Mouse (Mus musculus): ENCODE results near the gene Gm1113. TPM values are rescaled to one million over a fixed set of nuclear protein-coding genes. Genes with fewer than 3 reads are reported as not detected.

Gene Gm1113
- not detected for total RNA-seq (2021)
- long read RNA-seq, experiment 1, result 0 reads
- long read RNA-seq, experiment 2, result 0 reads

DNA sequence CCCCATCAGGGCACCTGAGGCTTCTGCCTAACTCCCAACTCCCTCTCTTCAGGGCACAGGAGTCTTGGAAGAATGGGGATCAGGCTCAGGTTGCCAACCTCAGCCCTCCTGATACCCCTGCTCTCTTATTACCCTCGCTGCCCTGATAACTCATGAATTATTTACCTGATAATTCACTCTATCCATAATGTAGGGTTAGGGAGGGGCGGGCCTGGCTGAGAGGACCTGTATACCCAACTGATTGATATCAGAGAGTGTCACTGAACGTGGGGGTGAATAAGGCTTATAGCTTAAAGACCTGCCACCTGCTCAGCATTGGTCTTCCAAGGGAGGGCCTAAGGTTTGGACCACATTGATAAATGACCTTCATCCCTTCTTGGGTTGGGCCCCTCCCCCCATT, at the start of gene Gm1113:
TSS of gene Gm1113 (minus strand) at position 101 of the 400 bp plus-strand sequence.
- H3K4me3 ChIP-seq, result no peak within 1 kb of the TSS
- no peak for TF ChIP-seq CTCF (IDR thresholded peaks at IDR 0.05)
- no peak for DNase-seq (ENCODE audit: extremely low spot score in 1 of 2, low spot score in 2 of 2)
- intact Hi-C loops (cut with DNase I), result no loop called here
- no peak within 1 kb of the TSS for H3K27ac ChIP-seq

DNA sequence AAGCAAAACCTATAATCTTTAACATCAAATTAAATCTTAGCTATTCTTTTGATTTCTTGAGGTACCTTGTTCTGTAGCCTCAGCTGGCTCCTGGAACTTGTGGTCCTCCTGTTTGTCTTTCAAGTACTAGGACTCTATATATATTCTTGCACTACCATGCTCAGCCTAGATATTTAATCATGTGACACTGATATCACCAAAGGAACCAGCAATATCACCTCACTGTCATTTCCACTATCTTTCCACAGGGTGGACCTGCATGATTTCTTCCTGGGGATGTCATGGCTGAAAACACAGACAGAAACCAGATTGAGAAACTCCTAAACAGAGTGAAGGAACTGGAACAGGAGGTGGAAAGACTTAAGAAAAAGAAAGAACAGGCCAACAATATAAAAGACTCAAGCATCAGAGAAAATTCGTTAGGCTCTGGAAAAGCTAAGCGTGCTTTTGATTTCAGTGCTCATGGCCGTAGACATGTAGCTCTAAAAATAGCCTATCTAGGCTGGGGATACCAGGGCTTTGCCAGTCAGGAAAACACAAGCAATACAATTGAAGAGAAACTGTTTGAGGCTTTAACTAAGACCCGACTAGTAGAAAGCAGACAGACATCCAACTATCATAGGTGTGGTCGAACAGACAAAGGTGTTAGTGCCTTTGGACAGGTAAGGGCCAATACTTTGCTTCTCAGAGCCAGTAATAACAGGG, 46.6 kb upstream of the Gm1113 start:
- TF ChIP-seq CTCF (IDR thresholded peaks at IDR 0.05), result no peak
- Histone ChIP-seq H3K4me3 (no peak overlapping the region), H3K27ac (no peak overlapping the region)
- intact Hi-C loops (cut with DNase I), result no loop called here
- no peak for DNase-seq (ENCODE audit: extremely low spot score in 1 of 2, low spot score in 2 of 2)

DNA sequence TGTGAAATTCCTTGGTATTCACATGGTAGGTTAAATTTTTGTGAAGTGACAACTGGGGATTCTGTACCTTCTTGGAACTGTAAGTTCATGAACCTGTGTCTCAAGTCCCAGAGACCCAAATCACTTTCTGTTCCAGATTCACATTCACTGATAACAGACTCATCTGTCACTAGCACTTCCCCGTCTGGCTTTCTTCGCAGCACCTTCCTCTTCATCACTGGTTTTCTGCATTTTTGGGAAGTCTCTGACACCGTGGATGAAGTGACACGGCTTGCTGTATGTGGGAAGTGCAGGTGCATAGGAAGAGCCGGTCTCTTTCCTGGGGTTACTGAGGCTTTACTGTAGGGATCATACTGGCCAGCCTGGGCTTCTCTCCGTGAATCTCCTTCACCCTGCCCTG, 43.5 kb upstream of the Gm1113 start:
- no peak for DNase-seq (ENCODE audit: extremely low spot score in 1 of 2, low spot score in 2 of 2)
- TF ChIP-seq CTCF (IDR thresholded peaks at IDR 0.05), result no peak
- intact Hi-C loops (cut with DNase I), result no loop called here

DNA sequence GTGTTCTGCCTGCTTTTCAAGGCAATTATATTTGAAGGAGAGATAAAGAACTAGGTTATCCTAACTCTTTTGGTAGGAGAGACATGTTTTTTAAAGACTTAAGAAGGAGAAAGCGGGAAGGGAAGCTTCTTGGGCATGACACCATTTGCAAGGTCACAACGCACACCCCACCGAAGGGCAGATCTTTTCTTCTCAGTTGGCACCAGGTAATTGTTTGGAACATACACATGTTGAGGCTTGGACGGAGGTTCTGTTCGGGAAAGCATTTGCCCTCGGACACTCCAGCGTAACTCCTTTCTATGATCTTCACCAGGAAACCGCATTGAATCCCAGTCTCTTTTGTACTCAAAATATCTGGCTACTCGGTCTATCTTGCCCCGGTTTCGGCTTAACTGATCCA, 43.0 kb upstream of the Gm1113 start:
- Histone ChIP-seq H3K27ac (no peak overlapping the region), H3K4me3 (no peak overlapping the region)
- DNase-seq (ENCODE audit: extremely low spot score in 1 of 2, low spot score in 2 of 2), result no peak
- intact Hi-C loops (cut with DNase I), result no loop called here
- no peak for TF ChIP-seq CTCF (IDR thresholded peaks at IDR 0.05)

More for the DNA sequence above, 43.5 kb upstream of the Gm1113 start:
- Histone ChIP-seq H3K4me3 (no peak overlapping the region), H3K27ac (no peak overlapping the region)

DNA sequence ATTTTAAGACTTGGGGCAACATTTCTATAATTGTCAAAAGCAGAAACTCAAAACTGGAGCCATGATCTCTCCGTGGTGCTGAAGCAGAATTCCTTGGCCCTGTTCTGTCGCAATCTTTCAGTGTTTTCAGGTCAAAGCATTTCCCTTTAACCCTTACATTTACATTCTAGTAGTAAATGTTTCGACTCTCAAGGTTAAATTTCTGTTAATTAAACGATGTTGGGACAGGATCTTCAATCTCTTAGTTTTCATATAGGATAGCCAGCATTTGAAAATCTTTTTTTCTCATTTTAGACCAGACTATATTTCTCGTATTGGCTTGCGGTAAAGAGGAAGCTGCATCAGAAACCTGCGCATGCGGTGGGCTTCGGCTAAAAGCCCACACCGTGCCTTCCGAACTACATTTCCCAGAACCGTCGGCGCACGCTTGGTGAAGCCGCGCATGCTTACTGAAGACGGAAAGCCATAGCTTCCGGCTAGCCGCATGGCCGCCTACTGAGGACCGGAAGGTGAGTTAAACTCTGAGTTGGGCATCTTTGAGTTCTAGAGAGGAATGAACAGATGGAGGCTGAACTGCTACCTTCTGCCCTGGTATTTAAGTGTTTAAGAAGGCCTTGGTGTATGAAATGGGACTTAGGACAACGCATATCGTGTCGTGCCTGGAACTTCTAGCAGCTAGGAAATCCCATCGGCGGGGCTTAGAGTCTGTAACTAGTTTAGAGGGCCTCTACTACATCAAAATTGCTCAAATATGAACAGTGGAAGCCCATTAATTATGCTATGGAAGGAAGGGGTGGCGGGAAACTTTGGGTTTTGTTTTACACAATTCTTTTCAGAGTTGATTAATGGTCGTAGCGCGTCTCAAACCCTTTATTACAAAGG, 41.2 kb upstream of the Gm1113 start:
- intact Hi-C loops (cut with DNase I), result no loop called here

DNA sequence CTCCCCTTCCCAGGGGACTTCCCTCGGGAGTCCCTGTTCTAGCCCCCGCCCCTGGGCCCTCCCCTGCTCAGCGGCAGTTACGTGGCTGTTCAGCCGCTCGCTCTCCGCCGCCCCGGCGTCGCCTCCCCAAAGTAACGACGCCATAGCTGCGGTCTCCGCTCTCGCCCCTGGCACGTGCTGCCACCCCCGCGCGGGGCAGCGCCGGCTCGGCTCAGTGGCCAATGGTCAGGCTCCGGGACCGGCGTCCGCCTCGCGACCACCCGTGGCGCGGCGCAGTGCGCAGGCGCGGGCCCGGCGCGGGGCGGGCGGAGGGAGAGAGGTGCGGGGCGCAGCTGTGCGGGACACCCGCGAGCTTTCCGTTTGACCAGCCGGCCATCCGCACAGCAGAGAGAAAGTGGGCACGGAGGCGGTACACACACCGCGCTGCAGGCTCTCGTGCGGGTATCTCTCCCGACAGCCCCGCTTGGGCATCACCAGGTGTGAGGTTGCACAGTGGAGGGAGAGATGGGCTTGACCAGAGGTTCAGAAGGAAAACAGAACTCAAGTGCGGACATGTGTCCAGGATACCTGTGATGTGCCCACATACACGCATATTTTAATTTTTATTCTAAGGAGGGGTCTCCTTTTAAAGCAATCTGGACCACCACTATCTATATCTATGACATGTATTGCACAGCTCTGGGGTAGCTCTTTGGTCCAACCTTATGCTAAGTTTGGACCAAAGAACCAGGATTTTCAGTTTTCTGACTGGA, 40.4 kb upstream of the Gm1113 start, which contains the start of the genes Ddx25 and Pus3:
TSS of gene Ddx25 (minus strand) at position 272 of the 752 bp plus-strand sequence.
TSS of gene Pus3 (plus strand) at position 339 of the 752 bp plus-strand sequence.
- peak within 1 kb of the TSS; percentile 88 for H3K27ac ChIP-seq
- DNase-seq (ENCODE audit: extremely low spot score in 1 of 2, low spot score in 2 of 2), result peak; percentile 79 to 80
- TF ChIP-seq CTCF (IDR thresholded peaks at IDR 0.05), result no peak
- intact Hi-C loops (cut with DNase I), result no loop called here
- H3K4me3 ChIP-seq, result peak within 1 kb of the TSS; percentile 68

More for the DNA sequence above, 41.2 kb upstream of the Gm1113 start:
- TF ChIP-seq CTCF (IDR thresholded peaks at IDR 0.05), result no peak
- peak overlapping the region; percentile 88 for H3K27ac ChIP-seq
- DNase-seq (ENCODE audit: extremely low spot score in 1 of 2, low spot score in 2 of 2), result peak; percentile 80 to 86
- H3K4me3 ChIP-seq, result peak overlapping the region; percentile 68

DNA sequence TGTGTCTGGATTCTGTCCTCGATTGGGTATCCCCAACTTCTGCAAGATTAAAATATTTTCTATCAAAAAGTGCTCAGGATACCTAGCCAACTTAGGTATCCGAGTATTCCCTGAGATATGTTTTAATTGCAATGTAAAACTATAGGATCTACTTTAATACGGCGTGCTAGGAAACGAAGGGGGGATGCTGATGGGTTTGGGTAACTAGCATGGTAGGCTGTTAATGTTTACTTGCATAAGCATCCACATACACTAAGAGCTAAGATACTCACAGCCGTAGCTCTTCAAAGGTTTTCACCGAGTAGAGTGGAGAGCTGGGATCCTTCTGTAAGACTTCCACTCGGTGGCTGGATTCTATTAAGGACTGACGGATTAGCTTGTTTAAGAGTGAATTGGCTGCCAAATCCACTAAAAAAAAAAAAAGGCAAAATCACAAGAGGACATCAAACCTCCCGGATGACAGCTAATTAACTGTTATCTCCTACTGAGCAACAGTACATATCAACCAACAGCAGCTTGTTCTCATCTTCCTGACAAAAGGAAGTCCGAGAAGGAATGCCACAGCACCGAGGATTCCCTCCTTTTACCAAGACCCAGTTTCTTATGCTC, 38.5 kb upstream of the Gm1113 start:
- Histone ChIP-seq H3K4me3 (no peak overlapping the region), H3K27ac (no peak overlapping the region)
- no peak for TF ChIP-seq CTCF (IDR thresholded peaks at IDR 0.05)
- DNase-seq (ENCODE audit: extremely low spot score in 1 of 2, low spot score in 2 of 2), result peak; percentile 3 to 6
- intact Hi-C loops (cut with DNase I), result no loop called here

DNA sequence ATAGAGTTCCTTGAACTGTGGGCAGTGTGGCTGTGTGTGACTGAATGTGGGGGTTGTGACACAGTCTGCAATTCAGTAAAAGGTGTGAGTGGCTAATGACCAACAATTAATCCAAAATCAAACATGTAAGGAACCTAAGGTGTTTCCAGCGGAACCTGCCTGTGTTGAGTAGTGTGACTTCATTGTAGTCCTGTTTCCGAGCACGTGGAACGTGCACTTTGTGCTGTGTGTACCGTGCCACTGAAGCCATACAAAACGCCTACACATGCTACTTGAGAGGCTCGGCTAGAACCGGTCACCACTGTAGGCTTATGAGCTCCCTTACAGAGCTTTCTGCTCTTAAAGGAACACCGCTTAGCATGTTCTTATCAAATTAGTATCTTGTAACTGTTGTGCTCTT, 30.4 kb upstream of the Gm1113 start:
- H3K4me3 ChIP-seq, result no peak overlapping the region
- intact Hi-C loops (cut with DNase I), result loop anchor here (10.0 kb wide), 1 partner anchor 504 kb away; no protein-coding TSS in a partner anchor
- peak in 1 of 2 experiments; percentile 8 for DNase-seq (ENCODE audit: extremely low spot score in 1 of 2, low spot score in 2 of 2)
- no peak for TF ChIP-seq CTCF (IDR thresholded peaks at IDR 0.05)
- no peak overlapping the region for H3K27ac ChIP-seq

DNA sequence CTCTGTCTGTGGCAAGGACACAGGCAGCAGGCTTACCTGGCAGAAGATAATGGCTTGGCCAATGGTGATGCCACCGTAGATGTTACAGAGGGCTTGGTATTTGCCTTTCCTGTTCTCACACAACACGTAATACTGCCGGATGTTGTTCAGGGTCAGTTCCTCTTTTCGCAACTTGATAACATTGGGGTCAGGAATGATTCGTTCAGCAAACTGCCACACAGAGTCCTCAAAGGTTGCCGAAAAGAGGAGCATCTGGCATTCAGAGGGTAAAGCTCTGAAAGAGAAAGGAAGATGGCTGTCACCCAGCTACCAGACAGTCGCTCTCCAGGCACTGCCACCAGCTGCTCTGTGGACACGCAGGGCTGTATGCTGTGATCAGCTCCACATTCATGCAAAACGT, 28.7 kb upstream of the Gm1113 start:
- peak in 1 of 2 experiments; percentile 4 for DNase-seq (ENCODE audit: extremely low spot score in 1 of 2, low spot score in 2 of 2)
- H3K4me3 ChIP-seq, result no peak overlapping the region
- intact Hi-C loops (cut with DNase I), result loop anchor here (10.0 kb wide), 1 partner anchor 502 kb away; no protein-coding TSS in a partner anchor
- TF ChIP-seq CTCF (IDR thresholded peaks at IDR 0.05), result no peak
- no peak overlapping the region for H3K27ac ChIP-seq

DNA sequence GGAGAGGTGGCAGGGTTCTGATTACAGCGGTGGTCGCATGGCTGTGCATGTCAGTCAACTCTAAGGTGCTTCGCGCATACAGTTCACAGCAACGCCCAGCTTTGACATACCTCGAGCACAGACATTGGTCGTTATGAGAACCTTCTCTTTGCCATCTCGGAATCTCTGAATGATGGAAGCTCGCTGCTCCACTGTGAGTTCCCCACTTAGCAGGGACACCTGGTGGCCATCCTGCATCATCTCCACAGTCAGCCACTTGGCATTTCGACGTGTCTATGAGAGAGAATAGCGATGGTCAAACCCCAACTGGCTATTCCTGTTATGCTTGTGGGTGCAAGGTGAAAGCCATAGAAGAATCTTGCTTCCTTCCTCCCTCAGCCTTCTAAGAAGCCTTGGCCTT, 27.6 kb upstream of the Gm1113 start:
- DNase-seq (ENCODE audit: extremely low spot score in 1 of 2, low spot score in 2 of 2), result peak in 1 of 2 experiments; percentile 13
- intact Hi-C loops (cut with DNase I), result loop anchor here (10.0 kb wide), 1 partner anchor 501 kb away; no protein-coding TSS in a partner anchor
- TF ChIP-seq CTCF (IDR thresholded peaks at IDR 0.05), result peak; percentile 33

DNA sequence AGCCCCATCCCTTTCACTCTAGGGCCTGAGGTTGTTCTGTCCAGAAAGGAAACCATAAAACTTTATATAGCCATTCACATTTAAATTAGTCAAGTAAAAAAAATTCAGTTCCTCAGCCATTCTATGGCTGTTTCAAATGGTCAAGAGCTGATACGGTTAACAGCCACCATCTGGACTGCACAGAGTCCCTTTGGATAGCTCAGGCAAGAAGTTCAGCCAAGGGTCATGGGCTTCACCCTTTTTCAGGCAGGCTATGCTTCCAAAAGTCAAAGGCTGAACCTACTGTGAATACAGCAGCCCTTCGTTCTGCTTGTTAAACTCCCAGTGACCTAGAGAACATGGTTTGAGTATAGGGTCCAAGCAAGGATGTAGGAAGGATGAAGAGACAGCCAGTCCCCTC, 26.6 kb upstream of the Gm1113 start:
- no peak overlapping the region for H3K4me3 ChIP-seq
- TF ChIP-seq CTCF (IDR thresholded peaks at IDR 0.05), result no peak
- intact Hi-C loops (cut with DNase I), result loop anchor here (10.0 kb wide), 1 partner anchor 500 kb away; no protein-coding TSS in a partner anchor
- H3K27ac ChIP-seq, result no peak overlapping the region
- no peak for DNase-seq (ENCODE audit: extremely low spot score in 1 of 2, low spot score in 2 of 2)

More for the DNA sequence above, 27.6 kb upstream of the Gm1113 start:
- H3K4me3 ChIP-seq, result no peak overlapping the region
- H3K27ac ChIP-seq, result no peak overlapping the region

All from left cerebral cortex, adult 2 months (tissue).